Mouse (Mus musculus) liver, embryonic 14.5 days (tissue): ENCODE results near the gene Ankrd44. TPM values are rescaled to one million over a fixed set of nuclear protein-coding genes. Genes with fewer than 3 reads are reported as not detected.

ENCODE experiments used
- ATAC-seq: fragments of 200-750 bp; cut with Nextera tagmentation; 2 replicates; pipeline ENCODE4 v1.8.0; 2017; ENCODE audit warnings: moderate number of reproducible peaks, mild to moderate bottlenecking, moderate library complexity; ENCODE audit not compliant: insufficient read depth
- DNase-seq, 3 experiments: peaks; one replicate each; pipeline ENCODE4 v3.0.0-alpha.2; 2012 to 2013; ENCODE audit warnings: low read depth in 3 of 3, low spot score in 3 of 3
- H3K27ac ChIP-seq: fragments of 300-500 bp; sonication (generic); 2 replicates; pipeline ENCODE4 v1.5.1; 2014; ENCODE audit warnings: moderate library complexity, mild to moderate bottlenecking, control low read depth, inconsistent platforms
- H3K27me3 ChIP-seq: fragments of 300-500 bp; sonication (generic); 2 replicates; pipeline ENCODE4 v1.6.1; 2014; ENCODE audit warnings: mild to moderate bottlenecking, low read length, moderate library complexity; ENCODE audit not compliant: control insufficient read depth, insufficient read depth
- H3K36me3 ChIP-seq: fragments of 300-500 bp; sonication (generic); replicated peaks from 2 replicates; pipeline ENCODE4 v1.6.1; 2014; ENCODE audit warnings: low read depth; ENCODE audit not compliant: control insufficient read depth, insufficient read depth
- H3K4me1 ChIP-seq, 2 experiments: fragments of 200-500 bp in 1 of 2; fragments of 300-500 bp in 1 of 2; sonication (generic) in 1 of 2; replicated peaks; 2 replicates each; pipeline ENCODE4 v1.6.1; 2012 to 2014; ENCODE audit warnings: antibody characterized with exemption in 1 of 2, inconsistent platforms in 1 of 2, low read length in 1 of 2; ENCODE audit not compliant: control insufficient read depth in 2 of 2, insufficient read depth in 2 of 2
- H3K4me2 ChIP-seq: fragments of 300-500 bp; sonication (generic); 2 replicates; pipeline ENCODE4 v1.6.1; 2014; ENCODE audit warnings: low read depth, mild to moderate bottlenecking, control low read depth, moderate library complexity
- H3K4me3 ChIP-seq, 2 experiments: fragments of 200-500 bp in 1 of 2; fragments of 300-500 bp in 1 of 2; sonication (generic) in 1 of 2; 2 replicates each; pipeline ENCODE4 v1.5.1; 2012 to 2014; ENCODE audit warnings: low read depth in 2 of 2, low read length in 2 of 2, mild to moderate bottlenecking in 2 of 2, control low read depth in 1 of 2, inconsistent platforms in 1 of 2, moderate library complexity in 1 of 2; ENCODE audit not compliant: insufficient read depth in 1 of 2
- H3K9ac ChIP-seq: fragments of 300-500 bp; sonication (generic); replicated peaks from 2 replicates; pipeline ENCODE4 v1.6.1; 2014; ENCODE audit warnings: mild to moderate bottlenecking, control low read depth, moderate library complexity
- H3K9me3 ChIP-seq: fragments of 300-500 bp; sonication (generic); 2 replicates; pipeline ENCODE4 v1.6.1; 2016; ENCODE audit warnings: low read length, mixed read lengths; ENCODE audit not compliant: control insufficient read depth
- CTCF ChIP-seq: IDR thresholded peaks from 2 replicates; pipeline ENCODE4 v1.5.1; 2016; ENCODE audit warnings: antibody characterized with exemption, low read depth, control low read depth
- EP300 ChIP-seq: IDR thresholded peaks from 2 replicates; pipeline ENCODE4 v1.6.1; 2016; ENCODE audit warnings: antibody characterized with exemption, low read depth
- WGBS: fragments of 180-500 bp; shearing (Covaris S2); extraction: QIAGEN DNeasy Blood & Tissue Kit; methylation state at CpG from one replicate; pipeline ENCODE4 v1.1.7; 2014; ENCODE audit not compliant: insufficient replicate concordance; 5-methylcytosine and 5-hydroxymethylcytosine counted together
- polyA plus RNA-seq, 2 experiments: library from polyadenylated mRNA; depleted of rRNA in 1 of 2; stranded (reverse) in 1 of 2; unstranded in 1 of 2; fragments of >200 nt; fragmentation: Nextera tagmentation in 1 of 2; extraction: Ambion mirVana in 1 of 2; gene quantifications; 2 replicates each; pipeline versions ENCODE4 v1.2.1 to v1.2.3; 2012 to 2014

Ankrd44 gene
- polyA plus RNA-seq, 2 experiments, result 4.2 to 6.1 TPM

- no peak overlapping the region for H3K4me3 ChIP-seq
- no peak overlapping the region for H3K4me2 ChIP-seq
- H3K27ac ChIP-seq, result no peak overlapping the region
- 22% methylated on average over 3 of the region's 3 CpGs for WGBS
- no peaks in the 10 kb centered on the region for H3K9me3 ChIP-seq
- H3K27me3 ChIP-seq, result no peaks in the 10 kb centered on the region
- DNase-seq (no peak), ATAC-seq (no peak)
- H3K36me3 ChIP-seq, result no peaks in the 10 kb centered on the region
- TF ChIP-seq EP300, result no peak
- TF ChIP-seq CTCF, result no peak
- H3K9ac ChIP-seq, result no peak overlapping the region
- peaks cover 0 to 13% of the 10 kb centered on the region in 2 experiments; a peak in 2 of 4 replicates for H3K4me1 ChIP-seq
Observed at GRCm38 (mm10) chr1:54913379-54913873, 12.8 kb downstream of the Ankrd44 start.

GRCm38 (mm10) chr1:54913063-54913335 lies 13.2 kb downstream of the Ankrd44 start:
- H3K27ac ChIP-seq, result no peak overlapping the region
- DNase-seq, result no peak
- TF ChIP-seq EP300 (no peak), CTCF (peak; percentile 23; the same call in 1 of the 2 replicates)
- peaks cover 0 to 13% of the 10 kb centered on the region in 2 experiments; a peak in 2 of 4 replicates for H3K4me1 ChIP-seq
- H3K4me2 ChIP-seq, result no peak overlapping the region
- no peak overlapping the region for H3K4me3 ChIP-seq
- no peaks in the 10 kb centered on the region for H3K9me3 ChIP-seq
- H3K36me3 ChIP-seq, result no peaks in the 10 kb centered on the region
- H3K9ac ChIP-seq, result no peak overlapping the region
- no peak for ATAC-seq
- H3K27me3 ChIP-seq, result no peaks in the 10 kb centered on the region

GRCm38 (mm10) chr1:54912290-54913062 lies 13.7 kb downstream of the Ankrd44 start:
- H3K4me1 ChIP-seq, result peaks cover 0 to 13% of the 10 kb centered on the region in 2 experiments; a peak in 2 of 4 replicates
- no peak overlapping the region for H3K27ac ChIP-seq
- no peak overlapping the region for H3K9ac ChIP-seq
- no peaks in the 10 kb centered on the region for H3K9me3 ChIP-seq
- no peak overlapping the region for H3K4me3 ChIP-seq
- TF ChIP-seq EP300 (no peak), CTCF (no peak)
- 52% methylated on average over 7 of the region's 7 CpGs for WGBS
- DNase-seq (no peak), ATAC-seq (no peak)
- no peak overlapping the region for H3K4me2 ChIP-seq
- no peaks in the 10 kb centered on the region for H3K27me3 ChIP-seq
- no peaks in the 10 kb centered on the region for H3K36me3 ChIP-seq

GRCm38 (mm10) chr1:54911256-54911610 lies 15.0 kb downstream of the Ankrd44 start:
- no peak for TF ChIP-seq EP300
- TF ChIP-seq CTCF, result no peak
- no peak overlapping the region for H3K4me2 ChIP-seq
- H3K4me1 ChIP-seq, result peaks cover 0 to 13% of the 10 kb centered on the region in 2 experiments; a peak in 2 of 4 replicates
- no peak for DNase-seq
- H3K9me3 ChIP-seq, result no peaks in the 10 kb centered on the region
- no peak overlapping the region for H3K4me3 ChIP-seq
- no peaks in the 10 kb centered on the region for H3K27me3 ChIP-seq
- WGBS, result 66% methylated on average over 1 of the region's 1 CpGs
- no peak overlapping the region for H3K27ac ChIP-seq
- H3K36me3 ChIP-seq, result no peaks in the 10 kb centered on the region
- no peak overlapping the region for H3K9ac ChIP-seq
- no peak for ATAC-seq

- Histone ChIP-seq H3K36me3 (no peaks in the 10 kb centered on the region), H3K4me2 (no peak overlapping the region), H3K9me3 (no peaks in the 10 kb centered on the region), H3K27ac (no peak overlapping the region), H3K27me3 (no peaks in the 10 kb centered on the region), H3K4me1 (peaks cover 0 to 13% of the 10 kb centered on the region in 2 experiments; a peak in 2 of 4 replicates), H3K9ac (no peak overlapping the region), H3K4me3 (no peak overlapping the region)
- WGBS, result 43% methylated on average over 5 of the region's 5 CpGs
- ATAC-seq, result no peak
- TF ChIP-seq CTCF (no peak), EP300 (no peak)
- no peak for DNase-seq
Observed at GRCm38 (mm10) chr1:54910489-54911255, 15.5 kb downstream of the Ankrd44 start.
